Comparison of ENCODE assay signal across 18 mouse cellular contexts in genomic region chr13:114170061-114170460, GRCm38 (mm10).
"Had no signal": no experiment of that assay in that cellular context is flagged by ENCODE, and none has a peak within 500 bp of the region (broad histone marks: within the 10 kb centered on the region; RNA-seq: fewer than 3 reads in every experiment).

No protein-coding gene starts in this region.

- H3K36me3 ChIP-seq: liver, embryonic 13.5 days; liver, embryonic 15.5 days; midbrain, embryonic 10.5 days; midbrain, embryonic 12.5 days; neural tube, embryonic 12.5 days; stomach, embryonic 15.5 days had no signal

- H3K4me3 ChIP-seq: liver, embryonic 13.5 days; liver, embryonic 15.5 days; megakaryocyte, embryonic 14.5 days; midbrain, embryonic 10.5 days; midbrain, embryonic 12.5 days; neural tube, embryonic 12.5 days; stomach, embryonic 15.5 days had no signal

- ATAC-seq: liver, postnatal 0 days; midbrain, embryonic 16.5 days had no signal

- H3K27me3 ChIP-seq: liver, embryonic 13.5 days; liver, embryonic 15.5 days; megakaryocyte, embryonic 14.5 days; midbrain, embryonic 12.5 days; neural tube, embryonic 12.5 days; stomach, embryonic 15.5 days had no signal

- DNase-seq: liver, embryonic 13.5 days; liver, postnatal 0 days; lung, adult 2 months; lung, postnatal 36 days; midbrain, embryonic 14.5 days; right cerebral cortex, postnatal 14 days; thymus, adult 2 months; thymus, postnatal 25 days; thymus, postnatal 4 days had no signal

- H3K4me2 ChIP-seq: liver, embryonic 13.5 days; liver, embryonic 15.5 days; midbrain, embryonic 12.5 days; neural tube, embryonic 12.5 days; stomach, embryonic 15.5 days had no signal

- H3K4me1 ChIP-seq: liver, embryonic 13.5 days; liver, embryonic 15.5 days; megakaryocyte, embryonic 14.5 days; midbrain, embryonic 10.5 days; midbrain, embryonic 12.5 days; neural tube, embryonic 12.5 days; stomach, embryonic 15.5 days had no signal

- H3K9me3 ChIP-seq: liver, embryonic 13.5 days; liver, embryonic 15.5 days; midbrain, embryonic 10.5 days; midbrain, embryonic 12.5 days; neural tube, embryonic 12.5 days; stomach, embryonic 15.5 days had no signal

- H3K27ac ChIP-seq: liver, embryonic 13.5 days; liver, embryonic 15.5 days; macrophage; midbrain, embryonic 10.5 days; midbrain, embryonic 12.5 days; neural tube, embryonic 12.5 days; stomach, embryonic 15.5 days; stomach, postnatal 0 days had no signal

- H3K9ac ChIP-seq: liver, embryonic 13.5 days; liver, embryonic 15.5 days; liver, postnatal 0 days; midbrain, embryonic 12.5 days; neural tube, embryonic 12.5 days; stomach, embryonic 15.5 days had no signal
